Mouse (Mus musculus) spleen, adult 2 months (tissue): Measurements from ENCODE around the gene Krtap24-1. TPM values are rescaled to one million over a fixed set of nuclear protein-coding genes. Genes with fewer than 3 reads are reported as not detected.

Experiments
- DNase-seq, 2 experiments: peaks; one replicate each; pipeline versions ENCODE4 v3.0.0 to v3.0.0-alpha.2; 2012 to 2021; ENCODE audit warnings: low spot score in 2 of 2, low read depth in 1 of 2
- H3K27ac ChIP-seq: fragments of 200-500 bp; 2 replicates; pipeline ENCODE4 v1.5.1; 2012; ENCODE audit warnings: low read length, inconsistent platforms; ENCODE audit not compliant: insufficient read depth
- H3K27me3 ChIP-seq: fragments of 200-500 bp; 2 replicates; pipeline ENCODE4 v1.6.1; 2012; ENCODE audit warnings: mild to moderate bottlenecking, moderate library complexity, low read length, inconsistent platforms; ENCODE audit not compliant: control insufficient read depth, insufficient read depth
- H3K36me3 ChIP-seq: fragments of 200-500 bp; 2 replicates; pipeline ENCODE4 v1.6.1; 2012; ENCODE audit warnings: mild to moderate bottlenecking, low read length, inconsistent platforms; ENCODE audit not compliant: control insufficient read depth, insufficient read depth
- H3K4me1 ChIP-seq: fragments of 200-500 bp; 2 replicates; pipeline ENCODE4 v1.6.1; 2011; ENCODE audit warnings: inconsistent platforms; ENCODE audit not compliant: control insufficient read depth, insufficient read depth, insufficient read length
- H3K4me3 ChIP-seq: fragments of 200-500 bp; 2 replicates; pipeline ENCODE4 v1.5.1; 2011; ENCODE audit warnings: mild to moderate bottlenecking, inconsistent platforms; ENCODE audit not compliant: insufficient read depth, insufficient read length; ENCODE audit errors: extremely low read depth
- CTCF ChIP-seq: fragments of 200-500 bp; IDR thresholded peaks from 2 replicates; pipeline ENCODE4 v1.5.1; 2011; ENCODE audit warnings: mild to moderate bottlenecking, inconsistent platforms; ENCODE audit not compliant: insufficient read depth, insufficient read length, insufficient replicate concordance; ENCODE audit errors: extremely low read depth
- POLR2A ChIP-seq: fragments of 200-500 bp; IDR thresholded peaks from 2 replicates; pipeline ENCODE4 v1.6.1; 2011; ENCODE audit warnings: low read depth, low read length, inconsistent platforms
- WGBS: fragments of 180-500 bp; shearing (Covaris S2); methylation state at CpG from one replicate; pipeline ENCODE4 v1.1.7; 2018; 5-methylcytosine and 5-hydroxymethylcytosine counted together
- polyA plus RNA-seq: library from polyadenylated mRNA; depleted of rRNA; stranded (reverse); fragments of >200 nt; gene quantifications from 2 replicates; pipeline ENCODE4 v1.2.3, GENCODE M21; 2012; rRNA removed

The Krtap24-1 gene
- polyA plus RNA-seq, 1 experiment: not detected

GRCm38 (mm10) chr16:88569732-88570131 is 42.3 kb downstream of the Krtap24-1 start:
- no peaks in the 10 kb centered on the region for H3K27me3 ChIP-seq
- 96% methylated on average over 3 of the region's 3 CpGs for WGBS
- no peak for DNase-seq
- no peaks in the 10 kb centered on the region for H3K36me3 ChIP-seq
- no peak overlapping the region for H3K27ac ChIP-seq
- H3K4me3 ChIP-seq: no peak overlapping the region
- TF ChIP-seq CTCF (no peak), POLR2A (no peak)
- no peaks in the 10 kb centered on the region for H3K4me1 ChIP-seq

- no peak overlapping the region for H3K4me3 ChIP-seq
- no peak for DNase-seq
- no peaks in the 10 kb centered on the region for H3K27me3 ChIP-seq
- WGBS: 77% methylated on average over 1 of the region's 1 CpGs
- TF ChIP-seq CTCF (no peak), POLR2A (no peak)
- no peaks in the 10 kb centered on the region for H3K4me1 ChIP-seq
- no peaks in the 10 kb centered on the region for H3K36me3 ChIP-seq
- no peak overlapping the region for H3K27ac ChIP-seq
Measured at GRCm38 (mm10) chr16:88569096-88569495, 43.0 kb downstream of the Krtap24-1 start.

- Histone ChIP-seq H3K4me3 (no peak within 1 kb of the TSS), H3K27ac (no peak within 1 kb of the TSS), H3K4me1 (no peaks in the 10 kb centered on the region), H3K36me3 (no peaks in the 10 kb centered on the region), H3K27me3 (no peaks in the 10 kb centered on the region)
- no peak for DNase-seq
- TF ChIP-seq CTCF (no peak), POLR2A (no peak)
- WGBS: 78% methylated on average over 6 of the region's 6 CpGs
Measured at GRCm38 (mm10) chr16:88563045-88563913, 48.8 kb downstream of the Krtap24-1 start, which contains the start of gene Cldn8. TSS of gene Cldn8 (minus strand) at chr16:88563183.

DNA sequence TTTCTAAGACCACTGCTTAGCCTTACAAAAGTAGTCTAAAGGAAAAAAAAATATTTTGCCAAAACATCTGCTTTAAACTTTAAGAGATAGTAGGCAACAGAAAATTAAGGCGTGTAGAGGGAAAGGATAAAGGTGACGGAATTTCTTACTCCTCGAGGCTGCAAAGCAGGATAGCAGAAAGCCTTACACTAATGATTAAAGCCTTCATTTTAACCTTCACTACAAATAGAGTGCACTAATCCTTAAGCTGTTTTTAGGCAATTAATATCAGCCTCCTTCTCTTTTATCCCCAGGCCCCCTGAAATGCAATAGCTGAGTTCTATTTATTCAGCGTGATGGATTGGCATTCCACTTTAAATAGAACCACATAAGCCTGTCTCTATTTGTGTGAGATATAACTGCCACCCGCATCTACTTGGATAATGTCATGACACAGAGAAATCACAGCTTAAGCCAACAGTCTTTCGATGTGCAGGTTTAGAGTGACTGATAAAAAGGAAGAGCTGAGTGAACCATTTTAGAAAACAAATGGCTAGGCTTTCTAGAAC is 50.4 kb downstream of the Krtap24-1 start:
- TF ChIP-seq CTCF: no peak
- TF ChIP-seq POLR2A: no peak
- Histone ChIP-seq H3K27me3 (no peaks in the 10 kb centered on the region), H3K4me3 (no peak overlapping the region), H3K36me3 (no peaks in the 10 kb centered on the region), H3K4me1 (no peaks in the 10 kb centered on the region), H3K27ac (no peak overlapping the region)
- DNase-seq: no peak
- 82% methylated on average over 6 of the region's 6 CpGs for WGBS

Other genes starting within 250 kb of the Krtap24-1 start
- not detected in 2 replicates for gene Cldn17, start 105.3 kb downstream of the Krtap24-1 start, polyA plus RNA-seq
- gene Cldn8, start 49.1 kb downstream of the Krtap24-1 start, polyA plus RNA-seq: 0.08 and 0.09 TPM in 2 replicates
- not detected in 2 replicates for gene 2310079G19Rik, start 15.4 kb upstream of the Krtap24-1 start, polyA plus RNA-seq
- not detected in 2 replicates for gene Krtap26-1, start 35.5 kb upstream of the Krtap24-1 start, polyA plus RNA-seq
- not detected in 2 replicates for gene Krtap27-1, start 59.4 kb upstream of the Krtap24-1 start, polyA plus RNA-seq
- not detected in 2 replicates for gene 2310061N02Rik, start 95.7 kb upstream of the Krtap24-1 start, polyA plus RNA-seq
- not detected in 2 replicates for gene Krtap13-1, start 116.6 kb upstream of the Krtap24-1 start, polyA plus RNA-seq
- gene Krtap13, start 139.4 kb upstream of the Krtap24-1 start, polyA plus RNA-seq: not detected in 2 replicates
- not detected in 2 replicates for gene 2310034C09Rik, start 146.6 kb upstream of the Krtap24-1 start, polyA plus RNA-seq
- gene 2310057N15Rik, start 161.9 kb upstream of the Krtap24-1 start, polyA plus RNA-seq: not detected in 2 replicates
- not detected in 2 replicates for gene Gm5965, start 165.6 kb upstream of the Krtap24-1 start, polyA plus RNA-seq
- not detected in 2 replicates for gene Gm20741, start 199.9 kb upstream of the Krtap24-1 start, polyA plus RNA-seq
- not detected in 2 replicates for gene Krtap15, start 207.9 kb upstream of the Krtap24-1 start, polyA plus RNA-seq
- not detected in 2 replicates for gene Krtap14, start 213.9 kb upstream of the Krtap24-1 start, polyA plus RNA-seq